Comparison of ENCODE assay signal across 15 mouse cellular contexts in the genomic region with DNA sequence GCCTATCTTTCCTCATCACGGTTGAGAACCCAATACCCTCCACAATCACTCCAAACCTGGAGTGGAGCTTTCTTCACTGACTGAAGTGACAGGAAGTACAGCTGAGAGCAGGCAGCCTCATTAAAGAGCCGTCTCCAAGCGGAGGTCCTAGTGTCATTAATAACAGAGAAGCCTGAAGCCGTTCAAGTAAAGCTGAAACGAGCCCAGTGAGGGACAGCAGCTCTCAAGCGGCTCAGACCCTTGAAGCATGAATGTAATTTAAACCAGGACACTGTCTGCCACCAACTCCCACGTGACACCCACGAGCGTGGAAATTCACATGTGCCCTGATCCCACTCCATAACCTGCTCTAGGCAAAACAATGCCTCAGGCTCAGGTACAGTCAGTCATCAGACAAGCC. TPM values are rescaled to one million over a fixed set of nuclear protein-coding genes. Genes with fewer than 3 reads are reported as not detected.
A peak's percentile ranks its signal among the peaks of the same experiment; 100 is the strongest.
DNase-seq lines count a peak whose midpoint lies in the region; ATAC-seq and TF ChIP-seq lines count a peak whose summit lies in the region.
"Had no signal": no experiment of that assay in that cellular context is flagged by ENCODE, and none has a peak within 500 bp of the region (broad histone marks: within the 10 kb centered on the region; RNA-seq: fewer than 3 reads in every experiment).

No protein-coding gene starts in this region.

- 44% methylated on average over 9 of the region's 9 CpGs for WGBS in forebrain, embryonic 13.5 days
- 40% methylated on average over 9 of the region's 9 CpGs for WGBS in forebrain, embryonic 16.5 days
- 24% methylated on average over 9 of the region's 9 CpGs for WGBS in lung, embryonic 16.5 days
- 32% methylated on average over 9 of the region's 9 CpGs for WGBS in hindbrain, embryonic 16.5 days
- WGBS in neural tube, embryonic 15.5 days = 19% methylated on average over 9 of the region's 9 CpGs
- WGBS in stomach, postnatal 0 days = 54% methylated on average over 9 of the region's 9 CpGs

- TF ChIP-seq EP300 in stomach, postnatal 0 days (optimal IDR thresholded peaks at IDR 0.05) = no peak

- H3K4me1 ChIP-seq in forebrain, embryonic 13.5 days = peaks cover 30% of the 10 kb centered on the region
- peaks cover 5% of the 10 kb centered on the region; the same call in 1 of the 2 replicates for H3K4me1 ChIP-seq in forebrain, embryonic 16.5 days (replicated peaks; ENCODE audit: control insufficient read depth, insufficient read depth, low read length)
- peaks cover 31% of the 10 kb centered on the region for H3K4me1 ChIP-seq in lung, embryonic 16.5 days (replicated peaks; ENCODE audit: control insufficient read depth, insufficient read depth, low read length)
- peaks cover 12% of the 10 kb centered on the region for H3K4me1 ChIP-seq in hindbrain, embryonic 16.5 days (ENCODE audit: control insufficient read depth, insufficient read depth, low read depth, low read length)
- peaks cover 45% of the 10 kb centered on the region for H3K4me1 ChIP-seq in neural tube, embryonic 15.5 days
- peaks cover 7% of the 10 kb centered on the region for H3K4me1 ChIP-seq in stomach, postnatal 0 days (replicated peaks; ENCODE audit: control insufficient read depth, insufficient read depth)

- H3K9ac ChIP-seq in forebrain, embryonic 13.5 days = no peak overlapping the region
- no peak overlapping the region for H3K9ac ChIP-seq in forebrain, embryonic 16.5 days (replicated peaks; ENCODE audit: low read depth, low read length)
- H3K9ac ChIP-seq in lung, embryonic 16.5 days (ENCODE audit: low read length) = no peak overlapping the region
- H3K9ac ChIP-seq in hindbrain, embryonic 16.5 days (ENCODE audit: low read depth, low read length) = no peak overlapping the region
- no peak overlapping the region for H3K9ac ChIP-seq in neural tube, embryonic 15.5 days (replicated peaks)
- no peak overlapping the region for H3K9ac ChIP-seq in stomach, postnatal 0 days (ENCODE audit: low read length)
- H3K9ac ChIP-seq: lung, embryonic 15.5 days had no signal

- no peak overlapping the region for H3K4me2 ChIP-seq in forebrain, embryonic 13.5 days
- no peak overlapping the region for H3K4me2 ChIP-seq in forebrain, embryonic 16.5 days (ENCODE audit: low read length)
- no peak overlapping the region for H3K4me2 ChIP-seq in lung, embryonic 16.5 days (ENCODE audit: low read depth, low read length)
- H3K4me2 ChIP-seq in hindbrain, embryonic 16.5 days (ENCODE audit: low read length) = no peak overlapping the region
- no peak overlapping the region for H3K4me2 ChIP-seq in neural tube, embryonic 15.5 days
- no peak overlapping the region for H3K4me2 ChIP-seq in stomach, postnatal 0 days (replicated peaks; ENCODE audit: low read depth)
- H3K4me2 ChIP-seq: liver, embryonic 11.5 days; lung, embryonic 15.5 days had no signal

- peaks cover under 1% of the 10 kb centered on the region; the same call in 1 of the 2 replicates for H3K36me3 ChIP-seq in forebrain, embryonic 13.5 days (ENCODE audit: poor library complexity, severe bottlenecking)
- H3K36me3 ChIP-seq in forebrain, embryonic 16.5 days (ENCODE audit: control insufficient read depth, insufficient read depth) = no peaks in the 10 kb centered on the region
- H3K36me3 ChIP-seq in lung, embryonic 16.5 days (ENCODE audit: control insufficient read depth, insufficient read depth, low read length) = no peaks in the 10 kb centered on the region
- no peaks in the 10 kb centered on the region for H3K36me3 ChIP-seq in hindbrain, embryonic 16.5 days (ENCODE audit: control insufficient read depth, insufficient read depth, low read length)
- no peaks in the 10 kb centered on the region for H3K36me3 ChIP-seq in neural tube, embryonic 15.5 days
- no peaks in the 10 kb centered on the region for H3K36me3 ChIP-seq in stomach, postnatal 0 days (ENCODE audit: control insufficient read depth, insufficient read depth, low read length)
- H3K36me3 ChIP-seq: G1E; lung, embryonic 15.5 days had no signal

- H3K27me3 ChIP-seq in forebrain, embryonic 13.5 days = no peaks in the 10 kb centered on the region
- H3K27me3 ChIP-seq in forebrain, embryonic 16.5 days (replicated peaks; ENCODE audit: control insufficient read depth, insufficient read depth, low read length) = no peaks in the 10 kb centered on the region
- no peaks in the 10 kb centered on the region for H3K27me3 ChIP-seq in lung, embryonic 16.5 days (ENCODE audit: control insufficient read depth, insufficient read depth, low read depth, low read length)
- no peaks in the 10 kb centered on the region for H3K27me3 ChIP-seq in hindbrain, embryonic 16.5 days (replicated peaks; ENCODE audit: control insufficient read depth, insufficient read depth, low read length)
- H3K27me3 ChIP-seq in neural tube, embryonic 15.5 days (replicated peaks) = no peaks in the 10 kb centered on the region
- H3K27me3 ChIP-seq in stomach, postnatal 0 days (ENCODE audit: control insufficient read depth, insufficient read depth, low read length) = no peaks in the 10 kb centered on the region
- H3K27me3 ChIP-seq: lung, embryonic 15.5 days had no signal

- H3K9me3 ChIP-seq in forebrain, embryonic 13.5 days (replicated peaks) = no peaks in the 10 kb centered on the region
- no peaks in the 10 kb centered on the region for H3K9me3 ChIP-seq in forebrain, embryonic 16.5 days (ENCODE audit: control insufficient read depth, low read length)
- H3K9me3 ChIP-seq in lung, embryonic 16.5 days (ENCODE audit: control insufficient read depth, low read length) = no peaks in the 10 kb centered on the region
- H3K9me3 ChIP-seq in hindbrain, embryonic 16.5 days (ENCODE audit: control insufficient read depth, low read length) = no peaks in the 10 kb centered on the region
- no peaks in the 10 kb centered on the region for H3K9me3 ChIP-seq in neural tube, embryonic 15.5 days (replicated peaks)
- H3K9me3 ChIP-seq in stomach, postnatal 0 days (ENCODE audit: control insufficient read depth, low read length) = no peaks in the 10 kb centered on the region
- H3K9me3 ChIP-seq: G1E; lung, embryonic 15.5 days had no signal

- H3K4me3 ChIP-seq in forebrain, embryonic 13.5 days = no peak overlapping the region
- H3K4me3 ChIP-seq in forebrain, embryonic 16.5 days (replicated peaks; ENCODE audit: low read length) = no peak overlapping the region
- no peak overlapping the region for H3K4me3 ChIP-seq in lung, embryonic 16.5 days (ENCODE audit: low read length)
- no peak overlapping the region for H3K4me3 ChIP-seq in hindbrain, embryonic 16.5 days (ENCODE audit: low read length)
- H3K4me3 ChIP-seq in neural tube, embryonic 15.5 days (replicated peaks) = no peak overlapping the region
- H3K4me3 ChIP-seq in stomach, postnatal 0 days (ENCODE audit: low read depth, low read length) = no peak overlapping the region
- H3K4me3 ChIP-seq: heart, adult 2 months; lung, embryonic 15.5 days had no signal

- TF ChIP-seq CTCF in stomach, postnatal 0 days (IDR thresholded peaks at IDR 0.05; ENCODE audit: low read depth) = no peak

- ATAC-seq in forebrain, embryonic 13.5 days = peak; percentile 25; the same call in 1 of the 2 replicates
- no peak for ATAC-seq in forebrain, embryonic 16.5 days
- ATAC-seq in lung, embryonic 16.5 days (ENCODE audit: low read depth) = 0 out of 2 replicates have a peak, but pooled peaks have one; percentile 13
- ATAC-seq in hindbrain, embryonic 16.5 days = peak; percentile 48
- 0 out of 2 replicates have a peak, but pooled peaks have one; percentile 21 for ATAC-seq in neural tube, embryonic 15.5 days (ENCODE audit: low FRiP score)
- no peak for ATAC-seq in stomach, postnatal 0 days (ENCODE audit: low FRiP score, low TSS enrichment)
- ATAC-seq: intestine, postnatal 0 days had no signal

- no peak for DNase-seq in lung, postnatal 10 days
- no peak for DNase-seq in stomach, postnatal 0 days (ENCODE audit: low spot score)
- no peak for DNase-seq in urinary bladder, postnatal 4 days (ENCODE audit: low spot score in 2 of 2)
- DNase-seq: adrenal gland, postnatal 14 days; heart, adult 2 months; heart, postnatal 10 days had no signal

- 0 out of 2 replicates have a peak overlapping the region, but pooled peaks have one; percentile 23 for H3K27ac ChIP-seq in forebrain, embryonic 13.5 days
- H3K27ac ChIP-seq in forebrain, embryonic 16.5 days (ENCODE audit: low read length) = no peak overlapping the region
- no peak overlapping the region for H3K27ac ChIP-seq in lung, embryonic 16.5 days (ENCODE audit: low read length)
- H3K27ac ChIP-seq in hindbrain, embryonic 16.5 days (ENCODE audit: low read depth, low read length) = peak overlapping the region; percentile 31
- H3K27ac ChIP-seq in neural tube, embryonic 15.5 days (replicated peaks) = no peak overlapping the region
- H3K27ac ChIP-seq in stomach, postnatal 0 days (replicated peaks) = no peak overlapping the region
- H3K27ac ChIP-seq: heart, adult 2 months; lung, embryonic 15.5 days had no signal

RNA-seq across cellular contexts. Expression of a gene that starts 29.7 kb away (rescaled TPM):
- 35.9 and 39.6 TPM in 2 replicates for polyA plus RNA-seq in forebrain, embryonic 13.5 days (2015; fragmentation: Nextera tagmentation; extraction: Ambion mirVana)
- polyA plus RNA-seq in forebrain, embryonic 16.5 days (2015; fragmentation: Nextera tagmentation; extraction: Ambion mirVana) = 29.0 and 30.6 TPM in 2 replicates
- 47.2 and 50.0 TPM in 2 replicates for polyA plus RNA-seq in lung, embryonic 16.5 days (2015; fragmentation: Nextera tagmentation; extraction: Ambion mirVana)
- polyA plus RNA-seq in hindbrain, embryonic 16.5 days (2015; fragmentation: Nextera tagmentation; extraction: Ambion mirVana) = 24.6 and 30.3 TPM in 2 replicates
- polyA plus RNA-seq in neural tube, embryonic 15.5 days (2015; fragmentation: Nextera tagmentation; extraction: Ambion mirVana) = 30.7 and 32.6 TPM in 2 replicates
- polyA plus RNA-seq in stomach, postnatal 0 days (2015; fragmentation: Nextera tagmentation; extraction: Ambion mirVana) = 20.5 and 23.4 TPM in 2 replicates

Comparison
In these comparisons a context has a peak if more than half of its experiments do, and no peak if none do; other contexts are left out.
1. ATAC-seq: peak in forebrain, embryonic 13.5 days (single experiment), lung, embryonic 16.5 days (single experiment), hindbrain, embryonic 16.5 days (single experiment) and neural tube, embryonic 15.5 days (single experiment); none in forebrain, embryonic 16.5 days (single experiment) and stomach, postnatal 0 days (single experiment).
2. H3K27ac ChIP-seq: peak in forebrain, embryonic 13.5 days (single experiment) and hindbrain, embryonic 16.5 days (single experiment); none in forebrain, embryonic 16.5 days (single experiment), lung, embryonic 16.5 days (single experiment), neural tube, embryonic 15.5 days (single experiment) and stomach, postnatal 0 days (single experiment).